Mouse (Mus musculus) cerebellum, adult 11 months (tissue): Measurements from ENCODE around the gene Pogk.
A peak's percentile ranks its signal among the peaks of the same experiment; 100 is the strongest.

Source experiments
- DNase-seq: peaks from one replicate; pipeline ENCODE4 v3.0.0; 2022

Gene Pogk

GRCm38 (mm10) chr1:166378431-166379012 is 31.1 kb downstream of the Pogk start:
- DNase-seq = no peak

- no peak for DNase-seq
Measured at GRCm38 (mm10) chr1:166377171-166377570, 32.5 kb downstream of the Pogk start.

- DNase-seq = no peak
Measured at GRCm38 (mm10) chr1:166363122-166363521, 46.5 kb downstream of the Pogk start.

- no peak for DNase-seq
Measured at GRCm38 (mm10) chr1:166362659-166363058, 47.0 kb downstream of the Pogk start.

DNA sequence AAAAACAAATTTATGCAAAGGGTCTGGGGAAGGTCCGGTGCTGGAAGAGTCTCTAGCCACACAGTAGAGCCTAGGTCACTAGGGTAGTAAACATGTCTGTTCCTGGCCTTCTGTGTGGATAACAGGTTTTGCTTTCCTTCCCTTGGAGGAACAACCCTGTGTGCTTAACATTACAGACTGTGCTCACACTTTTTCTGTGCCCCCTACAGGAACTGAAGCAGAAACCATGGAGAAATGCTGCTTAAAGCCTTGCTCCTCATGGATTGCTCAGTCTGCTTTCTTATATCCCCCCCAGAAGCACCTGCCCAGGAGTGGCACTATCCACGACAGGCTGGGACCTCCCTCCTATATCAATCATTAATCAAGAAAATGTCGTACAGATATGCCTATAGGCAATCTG is 47.8 kb downstream of the Pogk start:
- DNase-seq = no peak

- no peak for DNase-seq
Measured at GRCm38 (mm10) chr1:166360896-166361295, 48.8 kb downstream of the Pogk start.

GRCm38 (mm10) chr1:166360157-166360855 is 49.4 kb downstream of the Pogk start:
- DNase-seq = peak; percentile 87

GRCm38 (mm10) chr1:166349751-166350150 is 59.9 kb downstream of the Pogk start:
- no peak for DNase-seq

- no peak for DNase-seq
Measured at GRCm38 (mm10) chr1:166349341-166349740, 60.3 kb downstream of the Pogk start.

- no peak for DNase-seq
Measured at GRCm38 (mm10) chr1:166346906-166347305, 62.8 kb downstream of the Pogk start.

- no peak for DNase-seq
Measured at GRCm38 (mm10) chr1:166345602-166346001, 64.1 kb downstream of the Pogk start.

DNA sequence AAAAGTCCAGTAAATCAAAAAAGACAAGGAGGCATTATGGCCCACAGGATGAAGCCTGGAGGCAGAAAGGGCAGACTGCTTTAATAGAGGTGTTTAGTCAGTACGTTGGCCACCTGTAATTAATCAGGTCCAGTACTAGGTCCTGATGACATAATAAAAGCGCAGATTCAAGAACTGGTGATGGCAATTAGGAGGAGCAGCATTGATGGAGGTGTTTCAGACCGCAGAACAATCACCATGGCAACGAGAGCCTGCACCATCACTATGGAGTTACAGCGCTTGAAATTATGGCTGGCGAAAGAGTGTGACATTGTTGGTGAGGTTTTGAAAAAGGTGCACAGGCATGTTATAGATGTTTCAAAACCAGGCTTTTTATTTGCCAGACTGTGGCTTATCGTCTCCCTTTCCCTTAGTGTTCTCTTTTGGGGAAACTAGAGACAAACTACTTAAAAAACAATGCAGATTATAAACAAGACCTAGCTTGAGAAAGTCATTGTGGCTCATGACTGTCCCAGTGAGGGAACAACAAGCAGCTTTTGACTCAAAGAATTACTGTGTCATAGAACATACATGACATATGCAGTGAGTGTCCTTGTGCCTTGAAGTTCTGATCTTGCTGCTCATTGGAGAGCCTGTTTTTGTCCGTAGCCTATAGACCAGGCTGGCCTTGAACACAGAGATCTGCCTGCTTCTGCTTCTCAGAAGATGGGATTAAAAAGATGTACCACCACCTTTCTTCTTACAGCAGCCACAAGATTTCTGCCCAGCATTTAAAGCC is 65.2 kb downstream of the Pogk start:
- DNase-seq = no peak

- DNase-seq = no peak
Measured at GRCm38 (mm10) chr1:166343586-166343985, 66.1 kb downstream of the Pogk start.

GRCm38 (mm10) chr1:166342539-166342938 is 67.1 kb downstream of the Pogk start:
- no peak for DNase-seq

GRCm38 (mm10) chr1:166342060-166342459 is 67.6 kb downstream of the Pogk start:
- DNase-seq = no peak

DNA sequence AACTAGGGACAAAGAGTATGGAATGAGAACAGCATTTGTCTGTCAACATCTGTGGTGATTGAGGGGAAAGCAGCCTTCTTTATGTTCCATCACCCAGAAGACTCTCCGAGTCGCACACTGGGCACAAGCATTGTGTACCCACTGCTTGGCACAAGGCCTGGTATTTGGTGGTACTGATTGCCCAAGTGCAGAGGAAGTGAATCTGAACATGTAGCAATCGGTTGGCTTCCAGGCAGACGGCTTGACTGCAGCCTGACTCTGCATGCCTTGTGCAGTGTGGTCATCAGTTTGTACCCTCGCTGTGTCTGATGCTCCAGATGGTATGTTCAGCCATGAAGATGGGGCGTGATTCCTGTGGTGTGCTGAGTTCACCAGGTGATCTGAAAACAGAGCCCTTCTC is 70.6 kb downstream of the Pogk start:
- no peak for DNase-seq
